Mouse (Mus musculus) thymus, adult 18-20 months (tissue): ENCODE results near the gene BC005537.

Source experiments
- DNase-seq, 2 experiments: peaks; one replicate each; pipeline ENCODE4 v3.0.0; 2022; ENCODE audit warnings: mixed read lengths in 2 of 2

Gene BC005537

DNA sequence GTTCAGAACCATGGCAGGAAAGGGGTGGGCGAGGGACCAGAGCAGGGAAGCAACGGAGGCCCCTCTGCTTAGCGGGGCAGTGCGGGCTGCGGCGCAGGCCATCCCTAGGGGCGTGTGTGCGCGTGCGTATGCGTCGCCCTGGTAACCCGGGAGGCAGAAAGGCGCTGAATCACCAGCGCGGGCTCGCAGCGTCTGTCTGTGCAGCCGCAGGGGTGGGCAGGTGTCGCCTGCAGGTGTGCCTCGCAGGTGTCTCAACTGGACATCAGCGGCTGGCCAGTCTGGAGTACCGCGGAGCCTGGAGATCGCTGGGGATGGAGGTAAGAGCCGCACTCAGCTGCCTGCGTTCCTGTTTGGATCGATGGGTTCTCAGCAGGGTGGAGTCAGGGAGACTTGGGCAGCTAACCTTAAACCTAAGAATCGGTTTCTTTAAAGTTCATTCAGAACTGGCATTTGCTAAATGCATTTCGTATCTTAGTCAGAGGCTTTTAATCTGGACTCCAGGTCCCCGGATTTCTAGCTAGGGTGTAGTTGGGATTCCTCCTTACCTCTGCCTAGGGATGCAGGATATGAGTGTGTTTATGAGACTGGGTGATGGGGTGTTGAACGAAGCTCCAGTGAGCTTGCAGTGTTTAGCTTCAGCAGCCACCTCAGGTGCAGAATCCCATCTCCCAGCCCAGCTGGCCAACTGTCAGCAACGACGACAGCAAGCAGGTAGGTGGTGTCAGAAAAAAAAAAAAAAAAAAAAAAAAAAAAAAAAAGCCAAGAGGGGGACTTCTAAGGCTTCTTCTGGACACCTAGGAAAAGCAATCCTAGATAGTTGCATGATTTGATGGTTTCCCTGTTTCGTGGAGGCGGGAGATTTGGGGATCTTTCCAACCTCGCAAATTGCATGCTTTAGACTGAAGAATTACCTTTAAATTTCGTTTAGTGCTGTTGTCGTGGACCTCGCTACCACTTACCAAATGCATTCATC is 43.8 kb downstream of the BC005537 start, which contains the start of gene D130043K22Rik:
D130043K22Rik (plus strand) TSS at position 153 of the 973 bp plus-strand sequence.
- peak in 1 of 2 experiments; percentile 15 for DNase-seq

DNA sequence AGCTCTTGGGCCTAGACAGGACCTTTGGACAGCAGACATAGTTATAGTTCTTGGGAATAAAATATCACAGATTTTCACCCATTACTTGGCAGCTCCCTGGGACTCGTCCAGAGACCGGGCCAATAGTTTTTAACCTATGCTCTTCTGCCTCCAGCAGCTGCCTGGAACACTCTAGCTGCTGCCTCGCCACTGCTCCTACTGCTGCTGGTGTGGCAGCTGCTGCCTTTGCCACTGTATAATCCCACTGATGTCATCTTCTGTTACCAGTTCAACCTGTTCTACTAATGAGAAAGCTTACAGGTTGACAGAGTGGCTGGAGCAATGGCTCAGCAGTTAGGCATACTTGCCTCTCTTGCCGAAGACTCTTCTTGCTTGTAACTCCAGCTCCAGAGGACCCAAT is 47.9 kb downstream of the BC005537 start:
- no peak for DNase-seq

DNA sequence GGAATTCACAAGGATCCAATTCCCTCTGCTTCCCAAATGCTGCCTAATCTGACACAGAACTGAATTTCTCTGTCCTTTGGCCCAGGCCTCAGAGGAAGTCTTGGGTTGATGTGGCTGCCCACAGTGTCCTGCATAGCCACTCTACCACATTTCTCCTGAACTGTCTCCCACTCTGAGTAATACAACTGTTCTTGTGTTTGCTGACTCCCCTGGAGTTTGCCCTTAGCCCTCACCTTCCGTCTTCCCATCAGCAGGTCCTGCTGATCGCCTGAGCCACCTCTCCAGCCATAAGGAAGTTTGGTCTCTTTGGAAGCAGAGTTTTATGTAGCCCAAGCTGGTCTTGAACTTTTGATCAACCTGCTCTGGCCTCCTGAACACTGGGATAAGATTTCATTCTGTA is 50.5 kb downstream of the BC005537 start:
- DNase-seq: no peak

- no peak for DNase-seq
Measured at GRCm38 (mm10) chr13:24852570-24852969, 51.1 kb downstream of the BC005537 start.

DNA sequence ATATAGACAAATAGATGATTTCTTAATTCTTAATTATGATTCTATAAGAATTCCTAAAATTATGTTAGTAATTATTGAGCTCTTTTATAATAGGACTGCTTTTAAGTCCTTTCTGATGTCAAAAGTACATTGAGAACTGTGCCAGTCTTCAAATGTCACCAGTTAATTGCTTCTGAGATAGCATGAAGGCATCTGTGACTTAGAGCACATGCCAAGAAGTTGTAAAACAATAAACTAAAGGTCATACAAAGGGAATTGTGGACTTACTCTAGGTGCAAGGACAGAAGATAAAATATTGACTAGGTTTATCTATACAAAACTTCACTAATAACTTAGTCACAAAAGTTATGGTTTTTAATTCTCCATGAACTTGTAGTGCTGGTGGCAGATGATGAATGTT is 57.7 kb downstream of the BC005537 start:
- DNase-seq: no peak

GRCm38 (mm10) chr13:24861084-24861483 is 59.6 kb downstream of the BC005537 start:
- no peak for DNase-seq

GRCm38 (mm10) chr13:24862021-24862420 is 60.6 kb downstream of the BC005537 start:
- DNase-seq: no peak

GRCm38 (mm10) chr13:24862520-24862919 is 61.1 kb downstream of the BC005537 start:
- peak; percentile 18 to 27 for DNase-seq
